Mouse (Mus musculus): Measurements from ENCODE around the gene AA986860.

- TF ChIP-seq CTCF (IDR thresholded peaks at IDR 0.05) (no peak), POLR2A (IDR thresholded peaks at IDR 0.05; ENCODE audit: insufficient read depth, low read depth, low read length) (no peak), EP300 (IDR thresholded peaks at IDR 0.05; ENCODE audit: insufficient read depth, low read depth, low read length) (no peak)
Measured at GRCm38 (mm10) chr1:130716513-130717290, 15.1 kb upstream of the AA986860 start.

All from heart, adult 2 months (tissue).